Mouse (Mus musculus) embryonic facial prominence, embryonic 13.5 days (tissue): ENCODE measurements around the gene 1810037I17Rik. TPM values are rescaled to one million over a fixed set of nuclear protein-coding genes. Genes with fewer than 3 reads are reported as not detected.

Source experiments
- ATAC-seq: fragments of 200-750 bp; cut with Nextera tagmentation; 2 replicates; pipeline ENCODE4 v1.8.0; 2017; ENCODE audit warnings: low read depth; ENCODE audit not compliant: insufficient number of reproducible peaks, insufficient read depth, low FRiP score, low TSS enrichment
- H3K27ac ChIP-seq: fragments of 300-500 bp; sonication (generic); 2 replicates; pipeline ENCODE4 v1.5.1; 2015; ENCODE audit warnings: moderate library complexity, mild to moderate bottlenecking, inconsistent platforms
- H3K27me3 ChIP-seq: fragments of 300-500 bp; sonication (generic); 2 replicates; pipeline ENCODE4 v1.6.1; 2015; ENCODE audit warnings: mild to moderate bottlenecking, inconsistent platforms
- H3K36me3 ChIP-seq: fragments of 300-500 bp; sonication (generic); 2 replicates; pipeline ENCODE4 v1.6.1; 2015; ENCODE audit warnings: mild to moderate bottlenecking, inconsistent platforms
- H3K4me1 ChIP-seq: fragments of 300-500 bp; sonication (generic); 2 replicates; pipeline ENCODE4 v1.6.1; 2015; ENCODE audit warnings: inconsistent platforms
- H3K4me2 ChIP-seq: fragments of 300-500 bp; sonication (generic); 2 replicates; pipeline ENCODE4 v1.6.1; 2015; ENCODE audit warnings: moderate library complexity, mild to moderate bottlenecking, inconsistent platforms
- H3K4me3 ChIP-seq: fragments of 300-500 bp; sonication (generic); 2 replicates; pipeline ENCODE4 v1.5.1; 2015; ENCODE audit warnings: mild to moderate bottlenecking, inconsistent platforms
- H3K9ac ChIP-seq: fragments of 300-500 bp; sonication (generic); 2 replicates; pipeline ENCODE4 v1.6.1; 2015; ENCODE audit warnings: mild to moderate bottlenecking, inconsistent platforms
- H3K9me3 ChIP-seq: fragments of 300-500 bp; sonication (generic); 2 replicates; pipeline ENCODE4 v1.6.1; 2016; ENCODE audit warnings: inconsistent platforms
- WGBS: fragments of 180-500 bp; shearing (Covaris S2); methylation state at CpG from one replicate; pipeline ENCODE4 v1.1.7; 2015; ENCODE audit warnings: mixed read lengths; 5-methylcytosine and 5-hydroxymethylcytosine counted together
- polyA plus RNA-seq: library from polyadenylated mRNA; unstranded; fragments of >200 nt; fragmentation: Nextera tagmentation; extraction: Ambion mirVana; gene quantifications from 2 replicates; pipeline ENCODE4 v1.2.1, GENCODE M21; 2015

Gene 1810037I17Rik
- polyA plus RNA-seq, 1 experiment from 2014 or later = 89.9 TPM

- ATAC-seq = no peak
- Histone ChIP-seq H3K27me3 (no peaks in the 10 kb centered on the region), H3K4me2 (no peak overlapping the region), H3K9me3 (no peaks in the 10 kb centered on the region), H3K9ac (no peak overlapping the region), H3K27ac (no peak overlapping the region), H3K36me3 (peaks cover 1% of the 10 kb centered on the region; the same call in 1 of the 2 replicates), H3K4me1 (no peaks in the 10 kb centered on the region), H3K4me3 (no peak overlapping the region)
- 70% methylated on average over 2 of the region's 2 CpGs for WGBS
Observed at GRCm38 (mm10) chr3:122939215-122939614, 15.2 kb downstream of the 1810037I17Rik start.

DNA sequence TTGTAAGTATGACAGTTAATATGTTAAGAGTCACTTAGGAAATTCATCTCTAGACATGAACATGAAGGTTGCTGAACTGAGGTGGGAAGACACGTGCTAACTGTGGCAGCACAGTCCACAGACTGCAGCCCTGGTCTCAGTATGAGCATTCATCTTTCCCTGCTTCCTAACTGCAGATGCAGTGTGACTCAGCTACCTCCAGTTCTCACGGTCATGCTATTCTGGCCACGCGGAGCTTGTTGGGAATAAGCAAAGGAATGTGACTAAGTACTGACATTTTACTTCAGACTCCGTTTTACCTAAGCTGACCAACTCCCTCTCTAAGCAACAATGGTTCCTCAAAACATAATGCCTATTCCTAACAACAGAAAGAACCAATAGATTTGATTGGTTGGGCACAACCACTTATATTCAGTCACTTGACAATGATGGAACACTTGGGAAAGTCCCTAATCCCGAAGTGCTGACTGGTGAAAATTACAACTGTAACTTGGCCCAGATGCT, 19.4 kb downstream of the 1810037I17Rik start:
- Histone ChIP-seq H3K27ac (no peak overlapping the region), H3K9me3 (no peaks in the 10 kb centered on the region), H3K27me3 (no peaks in the 10 kb centered on the region), H3K4me3 (no peak overlapping the region), H3K4me1 (no peaks in the 10 kb centered on the region), H3K36me3 (no peaks in the 10 kb centered on the region), H3K9ac (no peak overlapping the region), H3K4me2 (no peak overlapping the region)
- 84% methylated on average over 6 of the region's 6 CpGs for WGBS
- no peak for ATAC-seq

GRCm38 (mm10) chr3:122950129-122950528, 26.1 kb downstream of the 1810037I17Rik start:
- H3K4me1 ChIP-seq = no peaks in the 10 kb centered on the region; the same call in 1 of the 2 replicates
- H3K4me3 ChIP-seq = no peak overlapping the region
- no peak overlapping the region for H3K27ac ChIP-seq
- no peak overlapping the region for H3K4me2 ChIP-seq
- no peaks in the 10 kb centered on the region for H3K27me3 ChIP-seq
- H3K9me3 ChIP-seq = no peaks in the 10 kb centered on the region
- 87% methylated on average over 2 of the region's 2 CpGs for WGBS
- peaks cover 11% of the 10 kb centered on the region for H3K36me3 ChIP-seq
- no peak for ATAC-seq
- no peak overlapping the region for H3K9ac ChIP-seq

DNA sequence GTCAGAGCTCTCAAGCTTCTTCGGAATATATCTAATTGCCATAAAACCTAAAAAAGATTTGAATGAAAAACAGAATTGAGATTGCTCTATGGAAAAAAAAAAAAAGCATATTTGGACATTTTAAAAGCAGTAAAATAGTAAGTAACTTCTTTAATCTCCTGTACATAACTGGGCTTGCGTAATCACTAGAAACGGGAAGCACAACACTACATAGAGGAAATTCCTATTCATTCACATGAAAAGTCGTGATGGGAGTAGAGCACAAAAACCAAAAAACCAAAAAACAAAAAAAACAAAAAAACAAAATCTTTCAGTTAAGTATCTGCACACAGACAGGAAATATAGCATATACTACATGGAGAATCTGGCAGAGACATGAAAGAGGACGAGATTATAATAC, 40.3 kb downstream of the 1810037I17Rik start:
- ATAC-seq = no peak
- WGBS = 82% methylated on average over 5 of the region's 5 CpGs

GRCm38 (mm10) chr3:122968391-122968790, 44.4 kb downstream of the 1810037I17Rik start:
- no peaks in the 10 kb centered on the region for H3K36me3 ChIP-seq
- no peak overlapping the region for H3K9ac ChIP-seq
- H3K4me1 ChIP-seq = no peaks in the 10 kb centered on the region
- no peak for ATAC-seq
- WGBS = 90% methylated on average over 9 of the region's 9 CpGs
- no peaks in the 10 kb centered on the region for H3K9me3 ChIP-seq
- no peak overlapping the region for H3K4me3 ChIP-seq
- no peaks in the 10 kb centered on the region for H3K27me3 ChIP-seq
- H3K27ac ChIP-seq = no peak overlapping the region
- H3K4me2 ChIP-seq = no peak overlapping the region

More for the DNA sequence above, 40.3 kb downstream of the 1810037I17Rik start:
- H3K27me3 ChIP-seq = no peaks in the 10 kb centered on the region
- 0 out of 2 replicates have a peak, but pooled peaks cover 7% of the 10 kb centered on the region for H3K36me3 ChIP-seq
- no peak overlapping the region for H3K27ac ChIP-seq
- H3K4me1 ChIP-seq = no peaks in the 10 kb centered on the region
- no peak overlapping the region for H3K4me2 ChIP-seq
- no peak overlapping the region for H3K4me3 ChIP-seq
- H3K9ac ChIP-seq = no peak overlapping the region
- no peaks in the 10 kb centered on the region for H3K9me3 ChIP-seq

DNA sequence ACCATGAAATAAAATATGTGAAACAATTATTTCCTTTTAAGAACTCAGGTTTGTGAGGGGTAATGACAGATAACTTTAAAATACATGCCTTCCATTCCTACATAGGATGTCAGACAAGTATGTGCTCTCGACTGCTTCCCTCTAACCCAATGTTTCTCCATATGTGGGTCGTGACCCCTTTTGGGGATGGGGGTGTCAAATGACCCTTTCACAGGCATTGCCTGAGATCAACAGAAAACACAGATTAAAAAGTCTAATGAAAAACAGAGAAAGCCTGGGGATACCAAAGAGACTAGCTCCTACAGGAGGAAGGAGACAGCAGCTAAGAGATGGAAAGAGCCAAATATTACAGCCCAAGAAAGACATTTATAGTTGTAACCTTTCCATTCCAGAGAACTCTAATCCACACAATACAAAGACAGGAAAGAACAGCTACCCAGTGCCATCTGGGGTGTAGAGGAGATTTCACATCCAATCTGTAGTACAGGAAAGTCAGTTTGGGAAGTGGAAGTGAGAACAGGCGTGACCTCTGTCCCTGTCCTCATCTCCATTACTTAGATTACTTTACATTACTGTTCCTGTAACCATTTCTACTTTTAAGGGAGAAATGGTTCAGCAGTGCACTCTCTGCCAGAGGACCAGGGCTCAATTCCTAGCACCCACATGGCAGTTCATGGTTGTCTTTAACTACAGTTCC, 48.3 kb downstream of the 1810037I17Rik start:
- no peaks in the 10 kb centered on the region for H3K36me3 ChIP-seq
- no peak for ATAC-seq
- no peaks in the 10 kb centered on the region for H3K4me1 ChIP-seq
- no peak overlapping the region for H3K27ac ChIP-seq
- 40% methylated on average over 3 of the region's 3 CpGs for WGBS
- H3K4me2 ChIP-seq = no peak overlapping the region
- H3K27me3 ChIP-seq = no peaks in the 10 kb centered on the region
- H3K4me3 ChIP-seq = no peak overlapping the region
- H3K9me3 ChIP-seq = no peaks in the 10 kb centered on the region
- H3K9ac ChIP-seq = no peak overlapping the region

DNA sequence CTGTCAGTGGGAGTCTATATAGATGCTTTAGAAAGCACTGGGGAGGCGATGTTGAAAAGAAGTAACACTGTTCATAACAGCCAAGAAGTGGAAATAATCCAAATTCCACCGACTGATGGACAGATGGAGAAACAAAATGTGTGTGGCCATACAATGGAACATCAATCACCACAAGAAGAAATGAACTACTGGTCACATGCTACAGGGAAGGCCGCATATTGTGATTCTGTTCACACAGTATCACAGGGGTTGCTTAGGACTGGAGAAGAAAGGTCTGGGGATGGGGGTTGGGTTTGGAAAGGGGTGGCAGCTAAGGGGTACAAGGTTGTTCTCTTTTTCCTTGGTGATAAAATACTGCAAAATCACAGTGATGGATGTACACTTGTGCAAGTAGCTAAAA, 50.8 kb downstream of the 1810037I17Rik start:
- Histone ChIP-seq H3K9me3 (no peaks in the 10 kb centered on the region), H3K4me2 (no peak overlapping the region), H3K27ac (no peak overlapping the region), H3K27me3 (no peaks in the 10 kb centered on the region), H3K36me3 (no peaks in the 10 kb centered on the region), H3K4me1 (no peaks in the 10 kb centered on the region), H3K9ac (no peak overlapping the region), H3K4me3 (no peak overlapping the region)
- 93% methylated on average over 3 of the region's 3 CpGs for WGBS
- ATAC-seq = no peak

DNA sequence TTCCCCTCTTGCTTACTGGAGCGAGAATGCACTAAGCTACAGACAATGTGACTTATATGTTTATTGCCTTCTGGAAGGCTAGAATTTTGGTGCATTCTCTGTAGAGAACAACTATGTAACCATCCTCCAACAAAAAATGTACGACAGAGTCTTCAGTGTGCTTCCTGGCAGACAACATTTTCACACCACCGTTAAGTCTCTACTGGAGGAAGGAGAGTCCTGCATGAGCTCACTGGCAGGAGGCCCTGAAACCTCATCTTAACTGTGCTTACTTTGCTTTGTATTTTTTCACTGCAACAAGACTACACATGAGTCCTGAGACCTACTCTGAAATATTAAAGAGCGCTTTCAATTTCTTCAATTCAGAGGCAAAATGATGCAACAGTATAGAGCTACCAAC, 51.4 kb downstream of the 1810037I17Rik start:
- no peaks in the 10 kb centered on the region for H3K36me3 ChIP-seq
- H3K9ac ChIP-seq = no peak overlapping the region
- H3K4me3 ChIP-seq = no peak overlapping the region
- H3K4me2 ChIP-seq = no peak overlapping the region
- no peak overlapping the region for H3K27ac ChIP-seq
- H3K27me3 ChIP-seq = no peaks in the 10 kb centered on the region
- 89% methylated on average over 4 of the region's 4 CpGs for WGBS
- no peak for ATAC-seq
- no peaks in the 10 kb centered on the region for H3K4me1 ChIP-seq
- H3K9me3 ChIP-seq = no peaks in the 10 kb centered on the region

Other genes with a start within 250 kb of the 1810037I17Rik start
- gene Pde5a, start 195.3 kb upstream of the 1810037I17Rik start, polyA plus RNA-seq = 5.9 and 7.4 TPM in 2 replicates
- 7.6 TPM in 1 of 2 replicates, not detected in the other for gene Fabp2, start 29.1 kb upstream of the 1810037I17Rik start, polyA plus RNA-seq
- not detected in 2 replicates for gene Gm10959, start 4.8 kb upstream of the 1810037I17Rik start, polyA plus RNA-seq
- gene Usp53, start 60.3 kb downstream of the 1810037I17Rik start, polyA plus RNA-seq = 6.5 and 7.3 TPM in 2 replicates
- gene Myoz2, start 110.8 kb downstream of the 1810037I17Rik start, polyA plus RNA-seq = 1.5 and 1.9 TPM in 2 replicates